Mouse (Mus musculus) forebrain, embryonic 15.5 days (tissue): ENCODE results near the gene Kdelr3. TPM values are rescaled to one million over a fixed set of nuclear protein-coding genes. Genes with fewer than 3 reads are reported as not detected.

Experiments
- ATAC-seq: fragments of 200-750 bp; cut with Nextera tagmentation; replicated peaks from 2 replicates; pipeline ENCODE4 v1.8.0; 2017; ENCODE audit warnings: mild to moderate bottlenecking, moderate TSS enrichment, moderate library complexity
- H3K27ac ChIP-seq: fragments of 300-500 bp; sonication (generic); replicated peaks from 2 replicates; pipeline ENCODE4 v1.5.1; 2015; ENCODE audit warnings: mild to moderate bottlenecking, inconsistent platforms
- H3K27me3 ChIP-seq: fragments of 300-500 bp; sonication (generic); 2 replicates; pipeline ENCODE4 v1.6.1; 2015; ENCODE audit warnings: inconsistent platforms
- H3K36me3 ChIP-seq: fragments of 300-500 bp; sonication (generic); 2 replicates; pipeline ENCODE4 v1.6.1; 2015; ENCODE audit warnings: mild to moderate bottlenecking, inconsistent platforms
- H3K4me1 ChIP-seq: fragments of 300-500 bp; sonication (generic); 2 replicates; pipeline ENCODE4 v1.6.1; 2015; ENCODE audit warnings: inconsistent platforms
- H3K4me2 ChIP-seq: fragments of 300-500 bp; sonication (generic); replicated peaks from 2 replicates; pipeline ENCODE4 v1.6.1; 2015; ENCODE audit warnings: mild to moderate bottlenecking, inconsistent platforms
- H3K4me3 ChIP-seq: fragments of 300-500 bp; sonication (generic); 2 replicates; pipeline ENCODE4 v1.5.1; 2015; ENCODE audit warnings: mild to moderate bottlenecking, inconsistent platforms
- H3K9ac ChIP-seq: fragments of 300-500 bp; sonication (generic); replicated peaks from 2 replicates; pipeline ENCODE4 v1.6.1; 2015; ENCODE audit warnings: mild to moderate bottlenecking, inconsistent platforms
- H3K9me3 ChIP-seq: fragments of 300-500 bp; sonication (generic); 2 replicates; pipeline ENCODE4 v1.6.1; 2016; ENCODE audit warnings: inconsistent platforms
- WGBS: fragments of 180-500 bp; shearing (Covaris S2); methylation state at CpG from one replicate; pipeline ENCODE4 v1.1.7; 2015; ENCODE audit warnings: mixed read lengths; 5-methylcytosine and 5-hydroxymethylcytosine counted together
- polyA plus RNA-seq: library from polyadenylated mRNA; unstranded; fragments of >200 nt; fragmentation: Nextera tagmentation; extraction: Ambion mirVana; gene quantifications from 2 replicates; pipeline ENCODE4 v1.2.1, GENCODE M21; 2015

Kdelr3 gene
- polyA plus RNA-seq, 1 experiment from 2014 or later: 5.3 TPM

GRCm38 (mm10) chr15:79500110-79500509 is 16.1 kb upstream of the Kdelr3 start:
- WGBS: 61% methylated on average over 17 of the region's 17 CpGs
- no peak for ATAC-seq
- H3K4me1 ChIP-seq: peaks cover 19% of the 10 kb centered on the region
- H3K4me2 ChIP-seq: no peak overlapping the region
- peaks cover 27% of the 10 kb centered on the region for H3K27me3 ChIP-seq
- no peak overlapping the region for H3K27ac ChIP-seq
- H3K36me3 ChIP-seq: no peaks in the 10 kb centered on the region
- H3K9ac ChIP-seq: no peak overlapping the region
- no peaks in the 10 kb centered on the region for H3K9me3 ChIP-seq
- H3K4me3 ChIP-seq: no peak overlapping the region

- peak overlapping the region; percentile 26 for H3K4me2 ChIP-seq
- H3K27ac ChIP-seq: no peak overlapping the region
- 0 out of 2 replicates have a peak overlapping the region, but pooled peaks have one; percentile 10 for H3K4me3 ChIP-seq
- H3K9ac ChIP-seq: no peak overlapping the region
- peaks cover 41% of the 10 kb centered on the region for H3K27me3 ChIP-seq
- no peaks in the 10 kb centered on the region for H3K36me3 ChIP-seq
- 9% methylated on average over 18 of the region's 18 CpGs for WGBS
- no peak; the same call in 1 of the 2 replicates for ATAC-seq
- no peaks in the 10 kb centered on the region for H3K9me3 ChIP-seq
- peaks cover 32% of the 10 kb centered on the region for H3K4me1 ChIP-seq
Measured at GRCm38 (mm10) chr15:79502891-79503341, 13.3 kb upstream of the Kdelr3 start.

GRCm38 (mm10) chr15:79503438-79503837 is 12.8 kb upstream of the Kdelr3 start:
- H3K27ac ChIP-seq: no peak overlapping the region
- no peak for ATAC-seq
- H3K9ac ChIP-seq: no peak overlapping the region
- no peaks in the 10 kb centered on the region for H3K36me3 ChIP-seq
- H3K27me3 ChIP-seq: peaks cover 41% of the 10 kb centered on the region
- H3K9me3 ChIP-seq: no peaks in the 10 kb centered on the region
- WGBS: 60% methylated on average over 5 of the region's 5 CpGs
- H3K4me1 ChIP-seq: peaks cover 32% of the 10 kb centered on the region
- no peak overlapping the region for H3K4me3 ChIP-seq
- H3K4me2 ChIP-seq: no peak overlapping the region

GRCm38 (mm10) chr15:79504707-79505452 is 11.3 kb upstream of the Kdelr3 start, which contains the start of gene Kcnj4:
Kcnj4 (minus strand) TSS chr15:79505241.
- ATAC-seq: 0 out of 2 replicates have a peak, but pooled peaks have one; percentile 7
- Histone ChIP-seq H3K27ac (no peak within 1 kb of the TSS), H3K27me3 (peaks cover 44% of the 10 kb centered on the region), H3K9ac (peak within 1 kb of the TSS; percentile 46), H3K9me3 (no peaks in the 10 kb centered on the region), H3K4me2 (peak within 1 kb of the TSS; percentile 100), H3K4me1 (peaks cover 34% of the 10 kb centered on the region), H3K36me3 (no peaks in the 10 kb centered on the region), H3K4me3 (peak within 1 kb of the TSS; percentile 51)
- under 1% methylated on average over 60 of the region's 60 CpGs for WGBS

- peak; percentile 57 for ATAC-seq
- H3K27me3 ChIP-seq: peaks cover 52% of the 10 kb centered on the region
- under 1% methylated on average over 52 of the region's 71 CpGs for WGBS
Measured at GRCm38 (mm10) chr15:79505616-79506283, 10.5 kb upstream of the Kdelr3 start.

GRCm38 (mm10) chr15:79506460-79506859 is 9.8 kb upstream of the Kdelr3 start:
- H3K9ac ChIP-seq: no peak overlapping the region
- H3K27me3 ChIP-seq: peaks cover 58% of the 10 kb centered on the region
- H3K9me3 ChIP-seq: no peaks in the 10 kb centered on the region
- 0 out of 2 replicates have a peak overlapping the region, but pooled peaks have one; percentile 51 for H3K4me3 ChIP-seq
- no peak overlapping the region for H3K27ac ChIP-seq
- H3K4me1 ChIP-seq: peaks cover 36% of the 10 kb centered on the region
- peak overlapping the region; percentile 100 for H3K4me2 ChIP-seq
- ATAC-seq: no peak
- no peaks in the 10 kb centered on the region for H3K36me3 ChIP-seq
- WGBS: 31% methylated on average over 7 of the region's 7 CpGs

More at GRCm38 (mm10) chr15:79505616-79506283, 10.5 kb upstream of the Kdelr3 start:
- Histone ChIP-seq H3K27ac (no peak overlapping the region), H3K36me3 (no peaks in the 10 kb centered on the region), H3K9me3 (no peaks in the 10 kb centered on the region), H3K4me1 (peaks cover 34% of the 10 kb centered on the region), H3K9ac (peak overlapping the region; percentile 46), H3K4me2 (peak overlapping the region; percentile 100), H3K4me3 (peak overlapping the region; percentile 51)

GRCm38 (mm10) chr15:79507055-79507828 is 9.0 kb upstream of the Kdelr3 start:
- Histone ChIP-seq H3K9ac (no peak overlapping the region), H3K27me3 (peaks cover 55% of the 10 kb centered on the region), H3K36me3 (no peaks in the 10 kb centered on the region), H3K4me2 (no peak overlapping the region), H3K4me3 (no peak overlapping the region), H3K27ac (no peak overlapping the region), H3K9me3 (no peaks in the 10 kb centered on the region), H3K4me1 (peaks cover 43% of the 10 kb centered on the region)
- ATAC-seq: no peak
- WGBS: 54% methylated on average over 31 of the region's 31 CpGs

GRCm38 (mm10) chr15:79509998-79510397 is 6.2 kb upstream of the Kdelr3 start:
- 37% methylated on average over 6 of the region's 6 CpGs for WGBS
- no peak overlapping the region for H3K27ac ChIP-seq

GRCm38 (mm10) chr15:79510425-79510824 is 5.8 kb upstream of the Kdelr3 start:
- Histone ChIP-seq H3K4me1 (peaks cover 28% of the 10 kb centered on the region), H3K36me3 (no peaks in the 10 kb centered on the region), H3K9ac (no peak overlapping the region), H3K9me3 (no peaks in the 10 kb centered on the region), H3K27ac (no peak overlapping the region), H3K4me2 (no peak overlapping the region), H3K4me3 (no peak overlapping the region), H3K27me3 (peaks cover 56% of the 10 kb centered on the region)
- no peak for ATAC-seq
- WGBS: 71% methylated on average over 7 of the region's 7 CpGs

More at GRCm38 (mm10) chr15:79509998-79510397, 6.2 kb upstream of the Kdelr3 start:
- Histone ChIP-seq H3K4me2 (no peak overlapping the region), H3K9me3 (no peaks in the 10 kb centered on the region), H3K36me3 (no peaks in the 10 kb centered on the region), H3K4me3 (no peak overlapping the region), H3K27me3 (peaks cover 56% of the 10 kb centered on the region), H3K9ac (no peak overlapping the region), H3K4me1 (peaks cover 32% of the 10 kb centered on the region)
- no peak for ATAC-seq

- peak overlapping the region; percentile 73 for H3K4me2 ChIP-seq
- WGBS: 1% methylated on average over 61 of the region's 61 CpGs
- peak overlapping the region; percentile 46 for H3K4me3 ChIP-seq
- H3K27ac ChIP-seq: no peak overlapping the region
- no peaks in the 10 kb centered on the region for H3K9me3 ChIP-seq
- H3K27me3 ChIP-seq: peaks cover 59% of the 10 kb centered on the region
- H3K36me3 ChIP-seq: no peaks in the 10 kb centered on the region
- H3K4me1 ChIP-seq: peaks cover 25% of the 10 kb centered on the region
- ATAC-seq: peak; percentile 89
- H3K9ac ChIP-seq: peak overlapping the region; percentile 20
Measured at GRCm38 (mm10) chr15:79511553-79512320, 4.5 kb upstream of the Kdelr3 start.

GRCm38 (mm10) chr15:79513940-79514339 is 2.3 kb upstream of the Kdelr3 start:
- no peak for ATAC-seq
- H3K36me3 ChIP-seq: no peaks in the 10 kb centered on the region
- H3K9ac ChIP-seq: no peak overlapping the region
- H3K4me3 ChIP-seq: no peak overlapping the region
- H3K27ac ChIP-seq: no peak overlapping the region
- peaks cover 29% of the 10 kb centered on the region for H3K4me1 ChIP-seq
- H3K4me2 ChIP-seq: no peak overlapping the region
- peaks cover 67% of the 10 kb centered on the region for H3K27me3 ChIP-seq
- H3K9me3 ChIP-seq: no peaks in the 10 kb centered on the region
- 8% methylated on average over 9 of the region's 9 CpGs for WGBS
